Mouse (Mus musculus) gastrocnemius, postnatal 4 days (tissue): ENCODE data around the gene Evi2. TPM values are rescaled to one million over a fixed set of nuclear protein-coding genes. Genes with fewer than 3 reads are reported as not detected.

Experiments
- DNase-seq, 2 experiments: peaks; one replicate each; pipeline ENCODE4 v3.0.0; 2021 to 2022; ENCODE audit warnings: low spot score in 2 of 2, mixed read lengths in 2 of 2
- total RNA-seq, 2 experiments: library from RNA; stranded (reverse); gene quantifications; 2 replicates each; pipeline ENCODE4 v1.2.3; 2021

The Evi2 gene
- total RNA-seq, 2 experiments from 2014 or later, result 0.20 to 0.31 TPM

DNA sequence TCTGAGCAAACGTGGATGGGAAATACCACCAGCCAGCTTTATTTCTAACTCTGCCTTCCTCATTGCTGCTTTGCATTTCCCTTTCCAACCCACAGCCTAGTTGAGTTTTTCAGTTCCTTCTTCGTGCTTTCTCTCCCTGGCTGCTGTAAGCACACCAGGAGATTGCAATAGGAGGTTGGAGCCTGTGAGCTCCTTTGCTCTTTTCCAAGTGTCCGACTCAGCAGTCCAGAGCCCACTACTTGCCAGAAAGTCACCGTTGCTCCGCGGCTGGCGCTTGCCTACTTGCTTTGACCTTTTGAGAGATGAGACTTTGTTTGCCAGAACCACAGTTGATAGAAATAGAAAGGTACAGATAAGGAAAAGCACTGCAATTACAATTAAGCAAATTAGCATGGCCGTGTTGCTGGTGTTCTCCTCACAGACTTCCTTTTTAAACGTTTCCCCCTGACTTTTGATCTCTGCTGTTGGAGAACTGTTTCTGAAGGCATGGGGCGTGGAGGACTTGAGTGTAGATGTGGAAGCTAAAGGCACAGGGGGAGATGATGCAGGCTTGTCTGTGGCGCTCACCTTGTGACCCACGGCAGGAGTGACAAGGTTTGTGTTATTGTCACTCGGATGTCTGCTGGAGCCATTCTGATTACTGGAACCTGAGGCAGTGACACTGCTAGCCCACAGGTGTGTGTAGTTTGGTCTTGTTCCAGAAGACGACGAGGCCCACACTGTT, 3.2 kb downstream of the Evi2 start:
- DNase-seq, result no peak

DNA sequence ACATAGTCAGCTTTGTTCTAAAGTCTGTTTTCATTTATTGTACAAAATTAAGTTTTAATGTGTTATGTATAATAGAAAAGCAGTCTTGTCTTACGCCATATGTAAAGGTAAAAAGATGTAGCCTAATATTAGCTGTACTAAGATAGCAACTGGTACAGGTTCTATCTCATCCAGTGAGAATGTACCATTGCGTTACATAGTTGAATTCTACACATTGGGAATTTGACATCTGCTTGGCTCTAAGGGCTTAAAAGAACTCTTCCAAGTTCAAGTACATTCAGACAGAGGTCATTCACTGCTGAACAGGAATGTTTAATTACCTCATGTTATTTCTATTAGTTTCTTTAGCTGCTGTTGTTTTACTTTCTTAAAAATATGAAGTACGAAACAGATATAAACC, 3.8 kb downstream of the Evi2 start:
- no peak for DNase-seq

DNA sequence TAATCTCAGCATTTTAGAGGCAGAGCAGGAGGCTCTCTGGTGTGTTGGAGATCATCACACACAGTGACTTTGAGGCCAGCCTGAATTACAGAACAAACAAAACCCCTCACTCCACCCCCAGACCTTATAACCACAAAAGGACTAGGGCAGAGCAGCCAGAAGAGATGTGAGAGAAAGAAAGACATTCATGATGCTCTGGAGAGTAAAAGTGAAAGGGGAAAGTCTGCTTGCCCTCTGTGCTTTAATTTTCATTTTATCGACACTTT, 6.1 kb downstream of the Evi2 start:
- DNase-seq, result no peak

DNA sequence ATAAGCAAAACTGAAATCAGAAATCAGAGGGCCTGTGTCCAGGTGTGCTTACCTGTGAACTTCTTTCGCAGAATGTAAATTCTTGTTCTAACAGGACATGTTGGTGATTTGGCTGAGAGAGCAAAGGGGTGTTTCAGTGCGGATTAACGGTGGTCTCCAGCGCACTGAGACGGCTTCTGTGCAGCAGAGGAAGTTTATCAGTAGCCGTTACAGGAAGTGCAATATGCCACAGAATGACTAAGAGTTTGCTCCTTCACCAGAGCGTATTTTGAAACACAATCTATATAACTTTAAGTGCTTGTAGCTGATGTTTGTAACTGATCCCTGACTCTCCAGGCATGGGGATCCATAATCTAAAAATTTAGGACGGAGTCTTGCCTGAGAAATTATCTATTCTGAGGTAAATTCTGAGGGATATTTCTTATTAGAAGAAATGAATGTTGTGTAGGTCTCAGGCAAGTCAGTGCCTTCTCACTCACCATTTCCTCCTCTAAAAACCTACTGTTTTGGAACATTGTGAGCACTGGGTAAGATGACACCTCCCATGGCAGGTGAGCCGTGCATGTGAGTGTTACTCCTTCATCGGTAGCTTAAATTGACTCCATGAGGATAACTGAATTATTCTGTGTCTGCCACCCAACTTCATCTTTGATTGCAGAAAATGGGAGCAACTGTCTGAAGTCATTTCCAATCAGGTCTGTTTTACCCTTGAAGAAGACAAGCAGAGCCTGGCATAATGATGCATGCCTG, 6.7 kb downstream of the Evi2 start, which contains the start of gene Evi2b:
Evi2b (minus strand) TSS at position 203 of the 750 bp plus-strand sequence.
- DNase-seq, result no peak

DNA sequence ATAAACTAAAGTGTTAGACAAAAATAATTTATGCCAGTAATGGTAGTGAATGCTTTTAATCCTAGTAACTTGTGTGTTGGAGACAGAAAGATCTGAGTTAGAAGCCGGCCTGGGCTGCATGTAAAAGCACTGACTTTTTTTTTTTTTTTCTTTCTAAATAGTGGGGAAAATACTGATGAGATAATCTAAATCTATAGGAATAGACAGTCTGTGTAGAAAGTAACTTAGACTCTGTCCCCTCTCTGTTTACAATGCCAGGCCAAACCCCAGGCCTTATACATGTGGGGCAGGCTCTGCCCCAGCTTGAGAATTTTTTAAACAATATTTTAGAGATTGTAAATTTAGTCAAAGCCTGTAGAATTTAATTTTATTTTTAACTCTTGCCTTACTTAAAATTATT, 7.4 kb downstream of the Evi2 start:
- no peak for DNase-seq

DNA sequence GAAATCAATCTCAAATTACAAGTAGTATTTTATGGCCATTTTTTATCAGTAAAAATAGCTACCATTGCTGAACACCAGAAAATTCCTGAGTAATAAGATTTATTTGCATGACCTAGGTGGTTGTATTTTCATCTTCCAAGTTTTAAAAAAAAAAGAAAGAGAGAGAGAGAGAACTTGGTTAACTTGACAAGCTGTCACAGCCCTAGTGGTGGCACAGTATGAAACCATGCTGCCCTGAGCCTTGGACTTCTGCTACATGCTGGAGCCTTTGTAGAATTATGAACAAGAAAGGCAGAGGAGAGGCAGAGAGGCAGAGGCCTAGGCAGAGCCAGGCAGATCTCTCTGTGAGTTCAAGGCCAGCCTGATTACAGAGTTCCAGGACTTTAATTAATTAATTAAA, 8.5 kb downstream of the Evi2 start:
- DNase-seq, result no peak

DNA sequence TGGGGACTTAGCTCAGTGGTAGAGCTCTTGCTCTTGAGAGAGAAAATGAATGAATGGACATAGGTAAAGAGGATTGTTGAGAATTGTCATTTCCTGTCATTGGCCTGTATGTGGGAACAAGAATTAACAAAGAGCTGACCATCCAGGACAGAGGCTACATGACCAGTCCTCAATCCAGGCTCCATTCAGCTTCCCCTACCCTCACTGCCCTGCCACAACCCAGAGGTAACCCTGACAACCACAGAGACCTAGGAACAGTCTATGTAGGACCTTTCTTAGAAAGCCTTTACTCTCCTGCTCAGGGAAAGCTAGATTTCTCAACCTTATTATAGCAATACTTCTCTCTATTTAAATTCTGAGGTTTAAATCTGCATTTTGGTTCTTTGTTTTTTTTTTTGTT, 9.6 kb downstream of the Evi2 start:
- DNase-seq, result no peak

DNA sequence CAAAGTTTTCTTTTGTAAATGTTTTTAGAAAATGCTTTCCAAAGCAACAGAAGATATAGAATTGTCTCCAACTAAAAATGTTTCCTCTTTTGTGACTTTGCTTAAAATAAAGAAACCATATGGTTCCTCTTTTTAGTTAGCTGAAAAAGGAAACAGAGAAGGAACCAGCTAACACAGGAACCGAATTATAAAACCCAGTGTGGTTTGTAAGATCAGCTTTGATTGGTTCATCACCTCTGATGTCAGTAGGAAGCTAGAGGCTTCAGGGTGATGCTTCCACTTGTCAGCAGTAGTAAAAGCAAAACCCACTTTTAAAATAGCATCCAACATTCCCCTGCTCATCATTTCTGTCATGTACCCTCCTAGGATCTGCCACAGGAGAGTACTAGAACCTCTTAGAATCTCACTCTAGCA, 10.5 kb downstream of the Evi2 start:
- DNase-seq, result no peak

DNA sequence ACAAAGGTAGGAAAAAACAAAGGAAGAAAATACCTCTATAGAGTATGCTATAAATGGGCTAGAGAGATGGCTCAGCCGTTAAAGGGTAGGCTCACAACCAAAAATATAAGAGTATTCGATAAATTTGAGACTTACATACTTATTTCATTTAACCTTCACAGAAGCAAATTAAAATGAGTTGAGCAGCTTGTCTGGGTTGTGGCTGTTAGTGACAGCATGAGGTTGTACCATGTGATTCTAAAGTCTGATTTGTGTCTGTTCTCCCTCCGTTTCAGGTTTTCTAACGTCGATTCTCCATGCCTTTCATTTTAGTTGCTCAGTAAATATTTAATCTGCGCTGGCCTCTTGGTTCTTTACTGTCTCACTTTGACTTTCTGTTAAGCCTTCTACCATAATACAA, 11.1 kb downstream of the Evi2 start:
- no peak for DNase-seq

DNA sequence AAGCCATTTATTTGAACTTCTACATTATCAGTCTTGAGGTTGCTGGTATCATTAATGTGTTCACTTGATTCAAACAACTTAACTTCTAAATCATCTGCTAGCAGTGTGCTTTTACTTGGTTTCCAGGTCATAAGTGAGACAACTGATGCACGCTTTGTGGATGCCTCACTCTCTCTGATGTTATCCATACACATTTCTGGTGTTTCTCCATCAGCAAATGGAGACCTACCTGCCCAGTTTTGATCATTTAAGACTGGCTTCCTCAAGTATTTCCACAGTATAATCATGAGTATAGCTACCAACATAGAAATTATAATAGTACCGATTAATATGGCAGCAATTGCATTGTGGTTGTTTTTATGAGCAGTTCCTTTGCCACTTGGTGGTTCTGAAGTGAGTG, 14.6 kb downstream of the Evi2 start:
- DNase-seq, result no peak

DNA sequence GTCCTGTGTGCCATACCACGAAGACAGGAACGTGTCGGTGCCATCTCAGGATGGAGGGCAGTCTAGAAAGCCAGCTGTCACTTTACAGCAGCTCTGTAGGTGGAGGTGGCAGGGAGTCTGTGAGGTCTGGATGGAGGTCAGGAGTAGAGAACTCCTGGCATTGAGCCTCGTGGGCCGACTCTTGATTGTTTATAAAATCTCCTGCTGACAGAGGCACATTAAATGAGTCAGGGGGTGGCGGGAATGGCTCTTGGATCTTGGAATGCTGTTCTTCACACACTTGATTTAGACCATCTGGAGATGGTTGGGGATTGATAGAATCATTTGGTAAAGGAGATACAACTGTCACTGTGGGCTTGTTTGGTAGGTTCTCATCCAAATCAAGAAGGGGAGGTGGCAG, 15.1 kb downstream of the Evi2 start:
- DNase-seq, result no peak

DNA sequence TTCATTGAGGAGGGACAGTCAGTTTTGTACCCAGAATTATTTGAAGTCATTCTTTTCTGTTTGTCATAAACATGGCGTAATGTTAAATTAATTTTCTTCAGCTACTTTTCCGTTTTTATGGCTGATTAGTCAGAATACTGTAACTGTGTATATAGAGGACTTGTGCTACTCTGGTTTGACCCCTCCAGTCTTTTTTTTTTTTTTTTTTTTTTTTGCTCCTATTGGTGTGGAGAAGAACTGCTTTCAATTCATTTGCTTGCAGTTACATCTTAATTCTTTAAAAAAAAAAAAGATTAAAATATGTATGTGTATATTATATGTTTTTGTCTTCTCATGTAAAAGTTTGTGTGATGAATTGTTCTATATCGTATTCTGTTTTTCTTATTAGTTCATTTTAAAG, 18.4 kb downstream of the Evi2 start:
- no peak for DNase-seq

DNA sequence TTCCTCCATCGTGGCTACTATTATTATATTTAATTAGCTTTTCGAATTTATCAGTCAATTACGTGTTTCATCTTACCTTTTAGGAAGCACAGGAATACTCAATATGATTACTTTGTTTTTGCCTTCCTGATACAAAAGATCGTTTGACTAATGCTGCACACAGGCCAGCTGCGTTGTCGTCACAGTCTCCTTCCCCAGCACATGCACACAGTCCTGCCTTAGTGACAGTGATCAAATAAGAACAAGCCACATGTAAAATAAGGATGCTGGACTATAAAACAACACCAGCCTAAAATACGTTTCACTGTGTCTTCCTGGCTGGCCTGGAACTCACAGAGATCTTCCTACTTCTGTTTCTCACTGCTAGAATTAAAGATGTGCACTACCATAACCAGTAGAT, 25.9 kb downstream of the Evi2 start:
- no peak for DNase-seq

DNA sequence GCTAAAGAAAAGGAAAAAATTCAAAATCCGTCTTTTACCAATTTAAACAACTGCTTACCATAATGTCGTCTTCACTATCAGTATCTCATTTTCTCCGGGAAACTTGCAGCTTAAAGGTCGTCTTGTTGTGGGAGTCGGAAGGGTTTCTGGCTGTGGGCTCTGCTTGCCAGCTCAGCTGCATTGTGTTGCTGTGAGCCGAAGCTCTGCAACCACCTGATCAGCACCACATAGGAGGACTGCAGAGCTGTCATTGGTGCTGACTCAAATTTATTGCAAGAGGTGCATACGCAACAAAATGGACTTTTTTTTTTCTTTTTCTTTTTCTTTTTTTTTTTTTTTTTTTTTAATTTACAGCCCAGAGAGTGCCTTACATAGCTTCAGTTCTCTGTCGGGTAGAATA, 26.5 kb downstream of the Evi2 start, which contains the start of gene Omg:
Omg (minus strand) TSS at position 240 of the 400 bp plus-strand sequence.
- DNase-seq, result no peak

DNA sequence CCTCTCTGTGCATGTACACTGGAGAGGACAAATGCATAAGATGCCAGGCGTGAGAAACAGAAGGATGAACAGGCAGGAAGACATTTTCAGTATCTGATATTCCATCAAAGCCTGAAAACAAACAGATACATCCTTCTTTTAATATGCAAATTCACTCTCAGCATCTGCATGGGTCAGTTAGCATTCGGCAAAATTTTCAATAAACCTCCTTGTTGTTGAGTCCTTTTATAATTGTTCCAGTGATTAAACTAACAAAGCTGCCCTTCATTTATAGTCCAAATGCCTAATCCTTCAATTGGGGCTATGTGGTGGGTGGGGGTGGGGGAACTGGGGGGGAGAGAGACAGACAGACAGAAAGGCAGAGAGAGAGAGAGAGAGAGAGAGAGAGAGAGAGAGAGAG, 27.5 kb downstream of the Evi2 start:
- no peak for DNase-seq

DNA sequence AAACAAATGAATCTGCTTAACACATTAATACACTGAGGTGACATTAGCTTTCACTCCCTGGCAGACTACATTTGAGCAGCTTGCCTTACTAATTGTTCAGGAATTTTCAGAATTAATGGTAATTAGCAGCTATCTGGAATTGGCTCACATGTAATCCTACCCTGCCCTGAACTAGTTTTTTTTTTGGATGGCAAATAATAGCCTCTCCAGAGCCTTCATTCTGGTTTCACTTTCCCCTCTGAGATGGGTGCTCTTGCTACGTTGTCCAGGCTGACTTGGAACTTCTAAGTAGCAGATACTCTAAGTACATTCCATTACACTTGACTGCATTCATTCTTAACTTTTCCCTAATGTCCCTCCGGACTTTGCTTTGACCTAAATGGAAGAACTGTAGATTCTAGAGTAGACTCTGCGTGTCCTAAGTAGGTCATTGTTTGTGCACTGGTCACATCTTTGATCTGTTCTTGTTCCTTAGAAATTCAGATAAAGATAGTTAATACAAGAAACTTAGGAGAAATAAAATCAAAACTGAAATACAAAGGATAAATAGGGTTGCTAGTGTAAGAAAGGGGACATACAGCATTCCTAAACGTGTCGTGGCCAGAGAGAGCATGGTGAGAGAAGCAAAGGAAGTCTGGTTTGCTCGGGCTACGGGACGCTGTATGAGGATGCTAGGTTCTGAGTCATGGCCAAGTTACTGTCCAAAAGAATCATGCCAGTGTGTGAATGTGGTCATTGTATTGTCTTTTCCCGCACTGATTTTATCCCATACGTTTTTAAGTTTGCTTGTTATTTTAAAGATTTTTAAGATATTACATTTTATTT, 35.2 kb downstream of the Evi2 start:
- DNase-seq, result no peak

DNA sequence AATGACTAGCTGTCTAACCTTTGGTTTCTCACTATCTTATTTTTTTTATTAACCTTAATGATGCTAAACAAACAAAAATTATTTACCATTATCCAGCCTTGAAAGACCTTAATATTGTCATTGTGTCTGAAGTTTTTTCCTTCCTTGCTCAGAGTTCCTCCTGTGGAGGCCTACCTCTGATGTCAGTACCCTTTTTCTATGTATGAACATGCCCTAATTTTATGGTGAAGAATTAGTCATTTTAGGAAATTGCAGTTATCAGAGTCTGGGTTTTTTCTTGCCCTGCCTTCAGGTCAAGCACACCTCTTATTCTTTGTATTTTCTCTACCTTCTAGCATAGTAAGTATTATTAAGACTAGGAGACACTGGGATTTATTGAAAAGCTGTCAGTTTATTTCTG, 45.7 kb downstream of the Evi2 start:
- DNase-seq, result no peak

DNA sequence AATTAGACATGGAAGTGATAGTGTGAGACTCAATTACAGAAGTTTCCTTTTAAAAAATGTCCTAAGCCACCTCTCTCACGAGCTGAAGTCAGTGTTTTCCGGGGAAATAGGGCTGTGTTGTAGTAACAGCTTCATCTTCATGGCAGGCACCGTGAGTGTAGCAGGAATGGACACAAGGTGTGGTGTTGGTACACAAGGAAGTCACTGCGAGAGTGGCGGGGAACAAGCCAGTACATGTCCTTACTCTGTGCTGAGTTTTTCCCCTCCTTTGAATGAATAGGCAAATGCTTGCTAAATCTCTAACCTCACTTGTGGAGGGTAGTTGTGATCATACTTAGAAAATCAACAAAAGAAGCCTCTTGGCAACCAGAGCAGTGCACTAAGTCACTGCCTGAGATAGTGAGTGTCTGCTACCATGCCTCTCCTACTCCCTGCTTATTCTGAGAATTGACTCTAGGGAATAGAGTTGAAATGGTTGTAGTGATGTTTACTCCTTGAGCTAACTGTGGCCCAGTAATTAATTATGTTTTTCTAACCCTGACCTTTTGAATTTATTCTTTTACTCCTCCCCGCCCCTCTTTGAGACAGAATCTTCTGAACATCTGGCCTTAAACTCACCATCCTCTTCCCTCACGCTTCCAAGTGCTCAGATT, 46.4 kb downstream of the Evi2 start:
- no peak for DNase-seq

DNA sequence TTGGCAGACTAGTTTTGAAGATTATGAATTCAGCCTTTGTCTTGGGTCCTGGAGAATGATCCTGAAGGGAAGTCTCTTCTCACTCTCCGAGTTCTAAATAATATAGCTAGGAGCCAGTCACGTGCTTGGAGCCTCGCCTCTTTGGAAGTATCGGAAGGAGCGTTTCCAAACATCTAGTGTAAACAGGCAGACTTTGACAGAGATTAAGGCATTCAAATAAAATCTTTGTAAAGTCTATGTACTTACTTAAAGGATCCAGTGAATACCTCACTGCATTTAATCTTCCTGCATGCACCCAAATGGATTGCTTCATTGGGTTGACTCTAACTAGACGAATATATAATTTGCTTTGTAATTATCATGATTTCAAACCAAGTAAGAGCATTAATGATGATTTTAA, 47.0 kb downstream of the Evi2 start:
- DNase-seq, result no peak

DNA sequence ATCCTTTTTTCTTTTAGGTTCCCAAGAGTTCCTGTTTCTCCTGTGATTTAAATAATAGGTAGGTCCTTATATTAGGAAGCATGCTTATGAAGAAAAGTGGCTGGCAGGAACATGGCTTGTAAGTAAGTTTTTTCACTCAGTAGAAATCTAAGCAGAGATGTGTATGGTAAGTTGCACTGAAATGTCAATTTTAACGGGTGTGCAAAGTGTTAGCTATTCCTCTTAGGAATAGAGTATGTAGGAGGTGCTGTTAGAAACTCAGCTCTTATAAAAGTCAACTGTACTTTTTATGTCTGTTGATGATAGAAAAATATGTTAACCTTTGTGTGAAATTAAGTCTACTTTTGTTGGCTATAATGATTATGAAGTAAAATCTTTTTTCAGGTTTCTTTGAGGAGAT, 62.3 kb downstream of the Evi2 start:
- no peak for DNase-seq
